Mouse (Mus musculus) myocyte (in vitro differentiated cells): ENCODE measurements around the gene Zmynd19.

ENCODE experiments used
- E2F4 ChIP-seq: IDR thresholded peaks from one replicate; pipeline ENCODE4 v1.6.1; 2011; ENCODE audit warnings: mild to moderate bottlenecking, control low read depth, moderate library complexity; ENCODE audit not compliant: insufficient read depth
- MAX ChIP-seq: IDR thresholded peaks from one replicate; pipeline ENCODE4 v1.6.1; 2011; ENCODE audit warnings: low read depth, mild to moderate bottlenecking, control low read depth
- MYOG ChIP-seq, 3 experiments: IDR thresholded peaks; one replicate each; pipeline ENCODE4 v1.6.1; 2011; ENCODE audit warnings: control low read depth in 2 of 3, low read depth in 2 of 3, mild to moderate bottlenecking in 2 of 3; ENCODE audit not compliant: insufficient read length in 2 of 3, control insufficient read depth in 1 of 3, insufficient read depth in 1 of 3
- POLR2A ChIP-seq: IDR thresholded peaks from one replicate; pipeline ENCODE4 v1.6.1; 2011; ENCODE audit warnings: low read depth, mild to moderate bottlenecking, control low read depth, moderate library complexity; ENCODE audit not compliant: insufficient read length
- POLR2AphosphoS2 ChIP-seq: IDR thresholded peaks from one replicate; pipeline ENCODE4 v1.6.1; 2011; ENCODE audit warnings: low read depth, control low read depth; ENCODE audit not compliant: insufficient read length
- REST ChIP-seq: IDR thresholded peaks from one replicate; pipeline ENCODE4 v1.6.1; 2011; ENCODE audit warnings: mild to moderate bottlenecking, control low read depth, moderate library complexity; ENCODE audit not compliant: insufficient read depth, insufficient read length
- TCF12 ChIP-seq: IDR thresholded peaks from one replicate; pipeline ENCODE4 v1.6.1; 2011; ENCODE audit warnings: mild to moderate bottlenecking, control low read depth; ENCODE audit not compliant: poor library complexity, insufficient read depth, severe bottlenecking
- TCF3 ChIP-seq: IDR thresholded peaks from one replicate; pipeline ENCODE4 v1.6.1; 2011; ENCODE audit warnings: low read depth, control low read depth; ENCODE audit not compliant: insufficient read length
- USF1 ChIP-seq: IDR thresholded peaks from one replicate; pipeline ENCODE4 v1.6.1; 2011; ENCODE audit warnings: low read depth, mild to moderate bottlenecking, control low read depth, moderate library complexity

DNA sequence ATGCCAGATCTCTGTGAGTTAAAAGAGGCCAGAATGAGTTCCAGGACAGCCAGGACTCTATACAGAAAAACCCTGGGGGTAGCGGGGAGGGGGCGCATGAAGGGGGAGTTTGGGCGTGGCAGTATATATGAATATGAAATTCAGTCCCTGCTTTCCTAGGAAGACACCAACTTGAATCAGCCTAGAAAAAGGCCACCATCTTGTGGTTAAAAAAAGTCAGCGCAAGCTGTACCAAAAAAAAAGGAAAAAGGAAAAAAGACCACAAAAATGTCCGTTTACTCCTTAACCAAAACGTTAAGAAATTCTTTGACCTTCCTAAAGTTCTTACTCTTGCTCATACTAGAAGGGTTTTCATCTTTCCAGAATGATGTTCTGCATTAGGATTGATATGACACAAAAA is 46.6 kb upstream of the Zmynd19 start:
- TF ChIP-seq POLR2A (no peak), USF1 (no peak), MYOG (IDR thresholded peaks at IDR 0.05; ENCODE audit: control insufficient read depth in 1 of 3, insufficient read depth in 1 of 3, insufficient read length in 2 of 3, low read depth in 2 of 3) (no peak), E2F4 (no peak), TCF3 (no peak), REST (no peak), MAX (no peak), POLR2AphosphoS2 (no peak), TCF12 (no peak)
